8 mouse cellular contexts compared by ENCODE assay signal in genomic region chr2:156842711-156843110, GRCm38 (mm10). TPM values are rescaled to one million over a fixed set of nuclear protein-coding genes. Genes with fewer than 3 reads are reported as not detected.
DNase-seq lines count a peak whose midpoint lies in the region; ATAC-seq lines count a peak whose summit lies in the region.

No protein-coding gene starts in this region.

- peaks cover 31% of the 10 kb centered on the region for H3K36me3 ChIP-seq in erythroblast, embryonic 14.5 days (ENCODE audit: control insufficient read depth)
- H3K36me3 ChIP-seq in hindbrain, embryonic 11.5 days (ENCODE audit: control insufficient read depth, insufficient read depth, low read length): peaks cover 3% of the 10 kb centered on the region; the same call in 1 of the 2 replicates
- peaks cover 45% of the 10 kb centered on the region for H3K36me3 ChIP-seq in midbrain, embryonic 10.5 days

- no peak for ATAC-seq in erythroblast, adult 5-6 weeks (replicated peaks; ENCODE audit: low FRiP score, poor library complexity, severe bottlenecking)
- no peak for ATAC-seq in hindbrain, embryonic 11.5 days (ENCODE audit: low FRiP score)

- H3K9ac ChIP-seq in hindbrain, embryonic 11.5 days (ENCODE audit: low read depth, low read length): peak overlapping the region; percentile 88; the same call in 1 of the 2 replicates

- H3K9me3 ChIP-seq in erythroblast, embryonic 14.5 days (ENCODE audit: control insufficient read depth, low read length): no peaks in the 10 kb centered on the region
- no peaks in the 10 kb centered on the region for H3K9me3 ChIP-seq in hindbrain, embryonic 11.5 days (ENCODE audit: control insufficient read depth, low read length)
- H3K9me3 ChIP-seq in midbrain, embryonic 10.5 days (replicated peaks): no peaks in the 10 kb centered on the region

- H3K4me1 ChIP-seq in erythroblast, embryonic 14.5 days (ENCODE audit: control insufficient read depth): peaks cover 42% of the 10 kb centered on the region
- peaks cover 14% of the 10 kb centered on the region; the same call in 1 of the 2 replicates for H3K4me1 ChIP-seq in hindbrain, embryonic 11.5 days (replicated peaks; ENCODE audit: control insufficient read depth, insufficient read depth, low read length)
- H3K4me1 ChIP-seq in midbrain, embryonic 10.5 days: peaks cover 64% of the 10 kb centered on the region

- H3K27me3 ChIP-seq in erythroblast, embryonic 14.5 days (ENCODE audit: control insufficient read depth): no peaks in the 10 kb centered on the region; the same call in 1 of the 2 replicates
- no peaks in the 10 kb centered on the region for H3K27me3 ChIP-seq in hindbrain, embryonic 11.5 days (ENCODE audit: control insufficient read depth, insufficient read depth, low read length)
- H3K27me3 ChIP-seq in midbrain, embryonic 10.5 days (ENCODE audit: low read depth, poor library complexity, severe bottlenecking): no peaks in the 10 kb centered on the region

- WGBS in hindbrain, embryonic 11.5 days: 17% methylated on average over 11 of the region's 11 CpGs
- 14% methylated on average over 11 of the region's 11 CpGs for WGBS in midbrain, embryonic 10.5 days

- H3K4me2 ChIP-seq in hindbrain, embryonic 11.5 days (replicated peaks; ENCODE audit: low read depth, low read length): peak overlapping the region; percentile 84

- DNase-seq in R1 (ENCODE audit: low read depth, low spot score) (peak; percentile 47), adipocyte (ENCODE audit: low spot score) (no peak)
- DNase-seq in hindbrain, embryonic 11.5 days (ENCODE audit: low spot score): peak; percentile 36
- DNase-seq in midbrain, embryonic 10.5 days (ENCODE audit: low spot score): peak; percentile 24
- no peak for DNase-seq in Muller cell, postnatal 12 days (ENCODE audit: inconsistent ontology term)
- no peak for DNase-seq in T-cell, adult 2 months (ENCODE audit: low spot score)

- H3K27ac ChIP-seq in hindbrain, embryonic 11.5 days (ENCODE audit: low read depth, low read length): no peak overlapping the region
- H3K27ac ChIP-seq in midbrain, embryonic 10.5 days (replicated peaks): peak overlapping the region; percentile 99

- H3K4me3 ChIP-seq in erythroblast, embryonic 14.5 days (replicated peaks): peak overlapping the region; percentile 68
- H3K4me3 ChIP-seq in hindbrain, embryonic 11.5 days (ENCODE audit: low read depth, low read length): peak overlapping the region; percentile 87
- peak overlapping the region; percentile 97 for H3K4me3 ChIP-seq in midbrain, embryonic 10.5 days

RNA-seq across cellular contexts. Expression of gene Tgif2, which starts 2.9 kb away (rescaled TPM):
- 0.04 and 0.09 TPM in 2 replicates for polyA plus RNA-seq in erythroblast, embryonic 14.5 days (2012)
- total RNA-seq in erythroblast, adult 5-6 weeks (2015; ENCODE audit: low replicate concordance): 0.77 and 2.3 TPM in 2 replicates
- 2.8 and 2.9 TPM in 2 replicates for total RNA-seq in erythroblast, adult 5-6 weeks (2017; ENCODE audit: low replicate concordance)
- 69.6 and 71.8 TPM in 2 replicates for polyA plus RNA-seq in hindbrain, embryonic 11.5 days (2014; fragmentation: Nextera tagmentation; extraction: Ambion mirVana)
- 98.4 and 101 TPM in 2 replicates for polyA plus RNA-seq in midbrain, embryonic 10.5 days (2016; fragmentation: Nextera tagmentation; extraction: Ambion mirVana)

RNA-seq across cellular contexts. Expression of gene 4930518I15Rik, which starts 15.0 kb away (rescaled TPM):
- polyA plus RNA-seq in erythroblast, embryonic 14.5 days (2012): 0.04 TPM in 1 of 2 replicates, not detected in the other
- total RNA-seq in erythroblast, adult 5-6 weeks (2015; ENCODE audit: low replicate concordance): not detected in 2 replicates
- 3.3 and 4.6 TPM in 2 replicates for total RNA-seq in erythroblast, adult 5-6 weeks (2017; ENCODE audit: low replicate concordance)
- 5.9 and 8.6 TPM in 2 replicates for polyA plus RNA-seq in hindbrain, embryonic 11.5 days (2014; fragmentation: Nextera tagmentation; extraction: Ambion mirVana)
- polyA plus RNA-seq in midbrain, embryonic 10.5 days (2016; fragmentation: Nextera tagmentation; extraction: Ambion mirVana): 8.8 and 9.2 TPM in 2 replicates

RNA-seq across cellular contexts. Expression of gene Rab5if, which starts 20.2 kb away (rescaled TPM):
- 8.9 and 10.3 TPM in 2 replicates for polyA plus RNA-seq in erythroblast, embryonic 14.5 days (2012)
- 74.6 and 109 TPM in 2 replicates for total RNA-seq in erythroblast, adult 5-6 weeks (2015; ENCODE audit: low replicate concordance)
- 42.8 and 46.2 TPM in 2 replicates for total RNA-seq in erythroblast, adult 5-6 weeks (2017; ENCODE audit: low replicate concordance)
- polyA plus RNA-seq in hindbrain, embryonic 11.5 days (2014; fragmentation: Nextera tagmentation; extraction: Ambion mirVana): 208 and 214 TPM in 2 replicates
- 164 and 191 TPM in 2 replicates for polyA plus RNA-seq in midbrain, embryonic 10.5 days (2016; fragmentation: Nextera tagmentation; extraction: Ambion mirVana)

RNA-seq across cellular contexts. Expression of gene Sla2, which starts 44.3 kb away (rescaled TPM):
- polyA plus RNA-seq in erythroblast, embryonic 14.5 days (2012): 0.02 and 0.03 TPM in 2 replicates
- total RNA-seq in erythroblast, adult 5-6 weeks (2015; ENCODE audit: low replicate concordance): 1.5 and 1.7 TPM in 2 replicates
- 0.28 TPM in 1 of 2 replicates, not detected in the other for total RNA-seq in erythroblast, adult 5-6 weeks (2017; ENCODE audit: low replicate concordance)
- polyA plus RNA-seq in hindbrain, embryonic 11.5 days (2014; fragmentation: Nextera tagmentation; extraction: Ambion mirVana): 0.47 and 0.59 TPM in 2 replicates
- 0.55 and 0.67 TPM in 2 replicates for polyA plus RNA-seq in midbrain, embryonic 10.5 days (2016; fragmentation: Nextera tagmentation; extraction: Ambion mirVana)

Comparison
In these comparisons a context has a peak if more than half of its experiments do, and no peak if none do; other contexts are left out.
1. DNase-seq: peak in R1 (single experiment), hindbrain, embryonic 11.5 days (single experiment) and midbrain, embryonic 10.5 days (single experiment); none in Muller cell, postnatal 12 days (single experiment), adipocyte (single experiment) and T-cell, adult 2 months (single experiment).
2. RNA of gene Tgif2, which starts 2.9 kb away (polyA plus RNA-seq): 98.4 to 101 TPM in midbrain, embryonic 10.5 days and 69.6 to 71.8 TPM in hindbrain, embryonic 11.5 days; 0.04 to 0.09 TPM in erythroblast, embryonic 14.5 days; every median in the first group is over 10 times any median in the second.
3. RNA of gene Rab5if, which starts 20.2 kb away (polyA plus RNA-seq): 208 to 214 TPM in hindbrain, embryonic 11.5 days and 164 to 191 TPM in midbrain, embryonic 10.5 days; 8.9 to 10.3 TPM in erythroblast, embryonic 14.5 days; every median in the first group is over 10 times any median in the second.
4. Peak in every context shown above with its lines, with median percentiles within 50 percentile points of each other: H3K4me3 ChIP-seq.